Mouse (Mus musculus): ENCODE measurements around the gene Isca1. TPM values are rescaled to one million over a fixed set of nuclear protein-coding genes. Genes with fewer than 3 reads are reported as not detected.
"Not testable (repeated sequence)": the region's sequence is repeated elsewhere in the genome, so short reads cannot be mapped to it uniquely, and the experiment has no call there.

Isca1 gene
- polyA plus RNA-seq, 1 experiment from 2014 or later: 163 TPM

DNA sequence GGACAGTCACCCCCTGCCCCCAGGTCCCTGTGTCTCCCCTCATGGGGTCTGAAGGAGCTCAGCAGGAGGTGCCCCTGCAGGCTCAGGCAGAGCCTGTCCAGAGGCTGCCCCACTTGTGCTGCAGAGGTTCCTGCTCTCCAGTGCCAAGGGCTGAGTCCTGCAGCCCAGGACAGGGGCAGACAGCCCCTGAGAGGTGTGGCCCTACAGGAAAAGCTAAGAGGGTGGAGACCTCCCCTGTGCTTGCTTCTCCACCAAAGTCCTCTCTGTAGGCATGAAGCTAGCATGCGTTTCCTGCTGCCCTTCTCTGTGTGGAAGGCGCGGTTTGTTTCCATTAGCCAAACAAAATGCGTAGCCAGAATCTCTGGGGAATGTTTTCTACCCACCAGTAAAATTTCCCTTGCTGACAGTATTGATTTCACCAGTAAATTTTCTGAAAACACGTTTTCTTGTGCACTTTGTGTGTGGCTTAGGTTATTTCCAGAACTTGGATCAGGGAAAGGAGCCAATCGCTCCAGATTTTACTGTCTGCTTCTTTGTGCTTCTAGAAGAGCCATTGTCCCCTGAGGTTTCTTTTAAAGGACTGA lies 50.7 kb downstream of the Isca1 start:
- ATAC-seq (ENCODE audit: low FRiP score, low read depth); H3K36me3 ChIP-seq; H3K4me1 ChIP-seq (replicated peaks); H3K27me3 ChIP-seq; H3K4me2 ChIP-seq; H3K4me3 ChIP-seq; H3K9me3 ChIP-seq; H3K27ac ChIP-seq (replicated peaks); H3K9ac ChIP-seq: not testable (repeated sequence)
- 36% methylated on average over 6 of the region's 6 CpGs for WGBS

DNA sequence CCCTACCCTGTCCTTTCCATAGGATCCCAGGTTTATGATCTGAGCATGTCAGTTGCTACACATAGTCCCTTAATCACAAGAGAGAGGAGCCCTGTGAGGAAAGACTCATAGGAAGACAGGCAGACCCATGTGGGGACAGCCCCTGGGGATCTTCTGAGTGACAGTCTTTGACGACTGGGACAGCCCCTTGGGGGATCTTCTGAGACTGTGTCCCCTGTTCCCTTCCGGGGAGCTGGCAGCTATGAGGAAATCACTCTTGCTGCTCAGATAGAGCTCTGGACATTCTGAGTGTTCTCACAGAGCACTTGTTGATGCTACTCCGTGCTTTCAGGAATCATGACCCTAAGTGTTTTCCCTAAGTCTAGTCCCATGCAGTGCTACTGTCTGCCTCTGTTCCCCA lies 55.9 kb downstream of the Isca1 start:
- no peaks in the 10 kb centered on the region for H3K27me3 ChIP-seq
- H3K4me3 ChIP-seq: no peak overlapping the region
- H3K9me3 ChIP-seq: no peaks in the 10 kb centered on the region
- WGBS: 42% methylated on average over 3 of the region's 3 CpGs
- H3K36me3 ChIP-seq: no peaks in the 10 kb centered on the region
- H3K4me1 ChIP-seq (replicated peaks): no peaks in the 10 kb centered on the region
- no peak overlapping the region for H3K4me2 ChIP-seq
- H3K9ac ChIP-seq: no peak overlapping the region
- H3K27ac ChIP-seq (replicated peaks): no peak overlapping the region
- ATAC-seq (ENCODE audit: low FRiP score, low read depth): no peak

DNA sequence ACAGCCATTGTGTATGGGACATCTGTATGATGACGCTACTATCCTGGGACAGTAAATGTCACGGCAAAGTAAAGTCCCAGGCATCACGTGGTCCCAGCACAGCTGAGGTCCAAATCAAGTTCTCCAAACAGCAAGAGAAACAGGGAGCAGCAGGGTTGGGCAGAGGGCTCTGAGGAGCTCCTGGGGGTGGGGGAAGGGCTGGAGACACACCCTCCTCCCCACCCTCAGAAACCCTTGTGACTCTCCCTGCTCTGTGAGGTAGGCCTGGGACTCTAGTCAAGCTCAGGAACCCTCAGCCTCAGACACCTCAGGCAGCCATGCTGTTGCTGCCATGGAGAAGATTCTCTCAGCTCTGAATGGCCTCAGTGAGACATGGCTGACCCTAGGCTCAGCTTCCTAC lies 57.6 kb downstream of the Isca1 start, which contains the start of gene Spata31d1b:
Gene Spata31d1b, plus strand, starts transcription at position 301 of the 400 bp plus-strand sequence.
- not testable (repeated sequence) for H3K27me3 ChIP-seq; H3K4me1 ChIP-seq (replicated peaks); H3K4me3 ChIP-seq; H3K9ac ChIP-seq; H3K4me2 ChIP-seq; ATAC-seq (ENCODE audit: low FRiP score, low read depth); H3K27ac ChIP-seq (replicated peaks); H3K9me3 ChIP-seq; H3K36me3 ChIP-seq
- 65% methylated on average over 3 of the region's 3 CpGs for WGBS

DNA sequence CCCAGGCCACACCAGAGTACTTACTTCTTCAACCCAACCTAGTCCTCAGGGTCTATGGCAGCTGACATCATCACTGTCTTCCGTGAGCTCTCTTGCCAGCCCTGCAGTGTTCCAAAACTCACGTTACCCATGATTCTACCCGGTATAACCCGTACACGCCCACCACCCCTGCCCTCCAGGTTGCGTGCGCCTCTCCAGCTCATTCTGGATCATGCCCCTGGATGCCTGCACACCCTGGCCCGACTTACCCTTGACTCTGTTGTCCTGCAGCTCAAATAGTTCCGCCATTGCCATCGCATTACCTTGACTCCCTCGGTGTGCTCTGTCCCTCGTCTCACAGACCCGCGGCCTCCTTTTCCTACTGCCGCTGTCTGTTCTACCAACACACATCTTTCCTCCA lies 59.4 kb downstream of the Isca1 start, which contains the start of gene Spata31d1a:
Gene Spata31d1a, minus strand, starts transcription at position 101 of the 400 bp plus-strand sequence.
- Histone ChIP-seq H3K4me3 (no peak within 1 kb of the TSS), H3K4me2 (no peak within 1 kb of the TSS), H3K36me3 (no peaks in the 10 kb centered on the region), H3K27me3 (no peaks in the 10 kb centered on the region), H3K9ac (no peak within 1 kb of the TSS), H3K9me3 (no peaks in the 10 kb centered on the region), H3K4me1 (replicated peaks) (no peaks in the 10 kb centered on the region), H3K27ac (replicated peaks) (no peak within 1 kb of the TSS)
- no peak for ATAC-seq (ENCODE audit: low FRiP score, low read depth)
- 95% methylated on average over 15 of the region's 15 CpGs for WGBS

Other genes with a start within 250 kb of the Isca1 start
- 65.9 and 67.6 TPM in 2 replicates for gene Agtpbp1, start 184.6 kb downstream of the Isca1 start, polyA plus RNA-seq (2015; fragmentation: Nextera tagmentation; extraction: Ambion mirVana)
- 120 and 126 TPM in 2 replicates for gene Naa35, start 184.6 kb downstream of the Isca1 start, polyA plus RNA-seq (2015; fragmentation: Nextera tagmentation; extraction: Ambion mirVana)
- 23.0 and 30.7 TPM in 2 replicates for gene Golm1, start 94.0 kb downstream of the Isca1 start, polyA plus RNA-seq (2015; fragmentation: Nextera tagmentation; extraction: Ambion mirVana)
- gene 4921517D22Rik, start 75.7 kb downstream of the Isca1 start, polyA plus RNA-seq (2015; fragmentation: Nextera tagmentation; extraction: Ambion mirVana): not detected in 2 replicates
- 0.05 TPM in 1 of 2 replicates, not detected in the other for gene Spata31d1a, start 59.5 kb downstream of the Isca1 start, polyA plus RNA-seq (2015; fragmentation: Nextera tagmentation; extraction: Ambion mirVana)
- gene Spata31d1b, start 57.5 kb downstream of the Isca1 start, polyA plus RNA-seq (2015; fragmentation: Nextera tagmentation; extraction: Ambion mirVana): not detected in 2 replicates
- gene Spata31d1d, start 38.1 kb downstream of the Isca1 start, polyA plus RNA-seq (2015; fragmentation: Nextera tagmentation; extraction: Ambion mirVana): not detected in 2 replicates
- 0.05 and 0.21 TPM in 2 replicates for gene 1700014D04Rik, start 23.1 kb downstream of the Isca1 start, polyA plus RNA-seq (2015; fragmentation: Nextera tagmentation; extraction: Ambion mirVana)
- not detected in 2 replicates for gene Gm49354, start 12.4 kb upstream of the Isca1 start, polyA plus RNA-seq (2015; fragmentation: Nextera tagmentation; extraction: Ambion mirVana)
- 41.5 and 42.6 TPM in 2 replicates for gene Tut7, start 53.3 kb upstream of the Isca1 start, polyA plus RNA-seq (2015; fragmentation: Nextera tagmentation; extraction: Ambion mirVana)

Data from hindbrain, embryonic 15.5 days (tissue).